Comparison of ENCODE assay signal across 8 mouse cellular contexts in genomic region chr5:113180755-113181154, GRCm38 (mm10). TPM values are rescaled to one million over a fixed set of nuclear protein-coding genes. Genes with fewer than 3 reads are reported as not detected.
DNase-seq lines count a peak whose midpoint lies in the region; ATAC-seq and TF ChIP-seq lines count a peak whose summit lies in the region.

No protein-coding gene starts in this region.

- 80% methylated on average over 15 of the region's 15 CpGs for WGBS in heart, embryonic 12.5 days
- WGBS in hindbrain, embryonic 13.5 days: 87% methylated on average over 15 of the region's 15 CpGs

- intact Hi-C loops in heart, postnatal 10 days (cut with DNase I): loop anchor here (1.0 kb wide), 2 partner anchors 41 to 46 kb away; partner anchors contain the start of genes 2900026A02Rik and Tmem211

- H3K4me2 ChIP-seq in heart, embryonic 12.5 days: peak overlapping the region; percentile 73
- H3K4me2 ChIP-seq in hindbrain, embryonic 13.5 days: peak overlapping the region; percentile 49

- peak overlapping the region; percentile 66 for H3K27ac ChIP-seq in heart, embryonic 12.5 days (ENCODE audit: poor library complexity, severe bottlenecking)
- no peak overlapping the region for H3K27ac ChIP-seq in MEL (ENCODE audit: control insufficient read depth, low read depth, low read length)
- peak overlapping the region; percentile 77; the same call in 1 of the 2 replicates for H3K27ac ChIP-seq in hindbrain, embryonic 13.5 days

- no peak overlapping the region for H3K9ac ChIP-seq in heart, embryonic 12.5 days
- no peak overlapping the region for H3K9ac ChIP-seq in MEL (ENCODE audit: control insufficient read depth, low read depth, low read length, poor library complexity, severe bottlenecking)
- H3K9ac ChIP-seq in hindbrain, embryonic 13.5 days: 0 out of 2 replicates have a peak overlapping the region, but pooled peaks have one; percentile 61

- no peak overlapping the region; the same call in 1 of the 2 replicates for H3K4me3 ChIP-seq in heart, embryonic 12.5 days
- H3K4me3 ChIP-seq in MEL (ENCODE audit: control insufficient read depth in 1 of 2, insufficient read depth in 1 of 2, low read depth in 2 of 2, low read length in 2 of 2): no peak overlapping the region
- H3K4me3 ChIP-seq in hindbrain, embryonic 13.5 days: no peak overlapping the region

- TF ChIP-seq CTCF in MEL (IDR thresholded peaks at IDR 0.05 in 2 of 3, conservative IDR thresholded peaks at IDR 0.05 in 1 of 3; ENCODE audit: control insufficient read depth in 1 of 3, insufficient read depth in 1 of 3, low read depth in 2 of 3, low read length in 3 of 3, poor library complexity in 1 of 3, severe bottlenecking in 1 of 3): no peak

- H3K36me3 ChIP-seq in heart, embryonic 12.5 days: no peaks in the 10 kb centered on the region
- H3K36me3 ChIP-seq in MEL (ENCODE audit: control insufficient read depth in 1 of 2, insufficient read depth in 2 of 2, low read length in 2 of 2): no peaks in the 10 kb centered on the region
- H3K36me3 ChIP-seq in hindbrain, embryonic 13.5 days: peaks cover 3% of the 10 kb centered on the region; the same call in 1 of the 2 replicates

- no peak for TF ChIP-seq POLR2A in MEL (IDR thresholded peaks at IDR 0.05; ENCODE audit: control insufficient read depth in 1 of 2, insufficient read depth in 1 of 2, low read depth in 1 of 2, low read length in 2 of 2, poor library complexity in 1 of 2)

- no peak for TF ChIP-seq RAD21 in MEL (IDR thresholded peaks at IDR 0.05; ENCODE audit: low read depth, low read length)

- H3K9me3 ChIP-seq in heart, embryonic 12.5 days (replicated peaks): no peaks in the 10 kb centered on the region
- no peaks in the 10 kb centered on the region for H3K9me3 ChIP-seq in MEL (replicated peaks; ENCODE audit: insufficient read depth, low read length)
- no peaks in the 10 kb centered on the region for H3K9me3 ChIP-seq in hindbrain, embryonic 13.5 days

- no peaks in the 10 kb centered on the region for H3K79me2 ChIP-seq in MEL (ENCODE audit: control insufficient read depth, insufficient read depth, low read length, poor library complexity)

- no peak for TF ChIP-seq EP300 in MEL (IDR thresholded peaks at IDR 0.05; ENCODE audit: low read depth in 1 of 2, low read length in 2 of 2)

- no peak for ATAC-seq in heart, embryonic 12.5 days (ENCODE audit: insufficient number of reproducible peaks, low FRiP score)
- ATAC-seq in hindbrain, embryonic 13.5 days (ENCODE audit: low FRiP score): no peak
- ATAC-seq in megakaryocyte progenitor cell, adult 5-6 weeks (replicated peaks; ENCODE audit: poor library complexity): peak; percentile 33; the same call in 1 of the 2 replicates

- H3K4me1 ChIP-seq in heart, embryonic 12.5 days (replicated peaks): peaks cover 7% of the 10 kb centered on the region
- no peaks in the 10 kb centered on the region for H3K4me1 ChIP-seq in MEL (ENCODE audit: control insufficient read depth in 1 of 2, insufficient read depth in 2 of 2, low read length in 2 of 2)
- H3K4me1 ChIP-seq in hindbrain, embryonic 13.5 days (replicated peaks): peaks cover 16% of the 10 kb centered on the region

- no peaks in the 10 kb centered on the region for H3K27me3 ChIP-seq in heart, embryonic 12.5 days (replicated peaks)
- no peaks in the 10 kb centered on the region for H3K27me3 ChIP-seq in MEL (ENCODE audit: control insufficient read depth in 1 of 2, insufficient read depth in 2 of 2, low read length in 2 of 2)
- no peaks in the 10 kb centered on the region for H3K27me3 ChIP-seq in hindbrain, embryonic 13.5 days

- no peak for DNase-seq in heart, postnatal 10 days
- no peak for DNase-seq in MEL (ENCODE audit: low read depth, low spot score)
- no peak for DNase-seq in embryo, embryonic 11 days
- no peak for DNase-seq in layer of hippocampus, postnatal 25 days (ENCODE audit: extremely low spot score in 1 of 2, low spot score in 1 of 2)
- no peak for DNase-seq in kidney, adult 9 months

TF ChIP-seq in MEL, 35 proteins besides CTCF, POLR2A, EP300 and RAD21:
- TF ChIP-seq MXI1 (IDR thresholded peaks at IDR 0.05; ENCODE audit: low read depth, low read length) (no peak), ZKSCAN1 (IDR thresholded peaks at IDR 0.05; ENCODE audit: low read depth, low read length) (peak; percentile 57; the same call in 1 of the 2 replicates), KAT2A (conservative IDR thresholded peaks at IDR 0.05; ENCODE audit: low read depth, low read length) (no peak), E2F4 (IDR thresholded peaks at IDR 0.05; ENCODE audit: borderline replicate concordance, low read depth, low read length) (no peak), ETS1 (IDR thresholded peaks at IDR 0.05; ENCODE audit: low read depth, low read length) (no peak), RCOR1 (IDR thresholded peaks at IDR 0.05; ENCODE audit: low read depth, low read length) (no peak)

RNA-seq across cellular contexts. Expression of gene 2900026A02Rik, which starts 40.3 kb away (rescaled TPM):
- 20.0 and 22.8 TPM in 2 replicates for polyA plus RNA-seq in heart, embryonic 12.5 days (2016; fragmentation: Nextera tagmentation; extraction: Ambion mirVana)
- 10 to 100 TPM; 46.9 to 51.4 TPM for total RNA-seq in heart, postnatal 10 days (2021)
- total RNA-seq in MEL (2012; rRNA removed): not detected in 2 replicates
- polyA plus RNA-seq in MEL (2012; ENCODE audit: insufficient read depth in 1 of 2, insufficient read length in 2 of 2, low read depth in 1 of 2, low replicate concordance in 2 of 2, missing spikeins in 1 of 2): not detected
- 2.4 and 2.7 TPM in 2 replicates for polyA plus RNA-seq in hindbrain, embryonic 13.5 days (2015; fragmentation: Nextera tagmentation; extraction: Ambion mirVana)
- total RNA-seq in megakaryocyte progenitor cell, adult 5-6 weeks (2015): 1.6 and 2.7 TPM in 2 replicates
- total RNA-seq in megakaryocyte progenitor cell, adult 5-6 weeks (2017): 1.3 and 2.0 TPM in 2 replicates
- total RNA-seq in layer of hippocampus, postnatal 25 days (2021): 10 to 100 TPM; 61.2 to 64.5 TPM

RNA-seq across cellular contexts. Expression of gene Tmem211, which starts 46.0 kb away (rescaled TPM):
- polyA plus RNA-seq in heart, embryonic 12.5 days (2016; fragmentation: Nextera tagmentation; extraction: Ambion mirVana): not detected in 2 replicates
- not detected for total RNA-seq in heart, postnatal 10 days (2021)
- not detected in 2 replicates for total RNA-seq in MEL (2012; rRNA removed)
- not detected for polyA plus RNA-seq in MEL (2012; ENCODE audit: insufficient read depth in 1 of 2, insufficient read length in 2 of 2, low read depth in 1 of 2, low replicate concordance in 2 of 2, missing spikeins in 1 of 2)
- polyA plus RNA-seq in hindbrain, embryonic 13.5 days (2015; fragmentation: Nextera tagmentation; extraction: Ambion mirVana): not detected in 2 replicates
- total RNA-seq in megakaryocyte progenitor cell, adult 5-6 weeks (2015): not detected in 2 replicates
- total RNA-seq in megakaryocyte progenitor cell, adult 5-6 weeks (2017): not detected in 2 replicates
- not detected for total RNA-seq in layer of hippocampus, postnatal 25 days (2021)

Comparison
In these comparisons a context has a peak if more than half of its experiments do, and no peak if none do; other contexts are left out.
1. RNA of gene 2900026A02Rik, which starts 40.3 kb away (total RNA-seq): 61.2 to 64.5 TPM in layer of hippocampus, postnatal 25 days and 46.9 to 51.4 TPM in heart, postnatal 10 days; 1.3 to 2.7 TPM in megakaryocyte progenitor cell, adult 5-6 weeks and not detected in MEL; every median in the first group is over 10 times any median in the second.